Mouse (Mus musculus) small intestine, adult 2 months (tissue): ENCODE data around the gene Smco2. TPM values are rescaled to one million over a fixed set of nuclear protein-coding genes. Genes with fewer than 3 reads are reported as not detected.

Experiments
- H3K27ac ChIP-seq: fragments of 200-500 bp; 2 replicates; pipeline ENCODE4 v1.5.1; 2012; ENCODE audit warnings: low read depth, low read length, control low read depth, inconsistent platforms; ENCODE audit not compliant: insufficient read depth
- H3K27me3 ChIP-seq: fragments of 200-500 bp; 2 replicates; pipeline ENCODE4 v1.6.1; 2012; ENCODE audit warnings: mild to moderate bottlenecking, moderate library complexity, low read length, inconsistent platforms; ENCODE audit not compliant: control insufficient read depth, insufficient read depth
- H3K36me3 ChIP-seq: fragments of 200-500 bp; 2 replicates; pipeline ENCODE4 v1.6.1; 2012; ENCODE audit warnings: mild to moderate bottlenecking, low read length, control low read depth, inconsistent platforms; ENCODE audit not compliant: control insufficient read depth, insufficient read depth
- H3K4me1 ChIP-seq: fragments of 200-500 bp; 2 replicates; pipeline ENCODE4 v1.6.1; 2012; ENCODE audit warnings: low read length, inconsistent platforms, mixed read lengths; ENCODE audit not compliant: control insufficient read depth, insufficient read depth, insufficient read length
- H3K4me3 ChIP-seq: fragments of 200-500 bp; 2 replicates; pipeline ENCODE4 v1.5.1; 2012; ENCODE audit warnings: low read depth, mild to moderate bottlenecking, control low read depth, inconsistent platforms, low read length, moderate library complexity
- CTCF ChIP-seq: fragments of 200-500 bp; IDR thresholded peaks from 2 replicates; pipeline ENCODE4 v1.5.1; 2012; ENCODE audit warnings: low read depth, mild to moderate bottlenecking, control low read depth, inconsistent platforms, low read length, moderate library complexity, mixed read lengths; ENCODE audit not compliant: insufficient replicate concordance, insufficient read length; ENCODE audit errors: extremely low read depth
- POLR2A ChIP-seq: fragments of 200-500 bp; IDR thresholded peaks from 2 replicates; pipeline ENCODE4 v1.6.1; 2012; ENCODE audit warnings: low read depth, mild to moderate bottlenecking, control low read depth, inconsistent platforms, low read length, moderate library complexity
- WGBS: fragments of 180-500 bp; shearing (Covaris S2); methylation state at CpG from one replicate; pipeline ENCODE4 v1.1.7; 2018; 5-methylcytosine and 5-hydroxymethylcytosine counted together
- polyA plus RNA-seq: library from polyadenylated mRNA; depleted of rRNA; stranded (reverse); fragments of >200 nt; gene quantifications from 2 replicates; pipeline ENCODE4 v1.2.3, GENCODE M21; 2012

Smco2 gene
- polyA plus RNA-seq, 1 experiment, result not detected

- Histone ChIP-seq H3K4me3 (no peak overlapping the region), H3K27me3 (no peaks in the 10 kb centered on the region), H3K36me3 (no peaks in the 10 kb centered on the region), H3K27ac (no peak overlapping the region), H3K4me1 (peaks cover 14% of the 10 kb centered on the region; the same call in 1 of the 2 replicates)
- WGBS, result 88% methylated on average over 5 of the region's 5 CpGs
- TF ChIP-seq POLR2A (no peak), CTCF (no peak)
These were observed 60.0 kb downstream of the Smco2 start for GRCm38 (mm10) chr6:146909725-146910489.

- no peaks in the 10 kb centered on the region for H3K36me3 ChIP-seq
- no peak overlapping the region for H3K27ac ChIP-seq
- WGBS, result 89% methylated on average over 2 of the region's 2 CpGs
- TF ChIP-seq POLR2A (no peak), CTCF (no peak)
- peaks cover 13% of the 10 kb centered on the region; the same call in 1 of the 2 replicates for H3K4me1 ChIP-seq
- H3K4me3 ChIP-seq, result no peak overlapping the region
- no peaks in the 10 kb centered on the region for H3K27me3 ChIP-seq
These were observed 60.9 kb downstream of the Smco2 start for GRCm38 (mm10) chr6:146910801-146911200.

DNA sequence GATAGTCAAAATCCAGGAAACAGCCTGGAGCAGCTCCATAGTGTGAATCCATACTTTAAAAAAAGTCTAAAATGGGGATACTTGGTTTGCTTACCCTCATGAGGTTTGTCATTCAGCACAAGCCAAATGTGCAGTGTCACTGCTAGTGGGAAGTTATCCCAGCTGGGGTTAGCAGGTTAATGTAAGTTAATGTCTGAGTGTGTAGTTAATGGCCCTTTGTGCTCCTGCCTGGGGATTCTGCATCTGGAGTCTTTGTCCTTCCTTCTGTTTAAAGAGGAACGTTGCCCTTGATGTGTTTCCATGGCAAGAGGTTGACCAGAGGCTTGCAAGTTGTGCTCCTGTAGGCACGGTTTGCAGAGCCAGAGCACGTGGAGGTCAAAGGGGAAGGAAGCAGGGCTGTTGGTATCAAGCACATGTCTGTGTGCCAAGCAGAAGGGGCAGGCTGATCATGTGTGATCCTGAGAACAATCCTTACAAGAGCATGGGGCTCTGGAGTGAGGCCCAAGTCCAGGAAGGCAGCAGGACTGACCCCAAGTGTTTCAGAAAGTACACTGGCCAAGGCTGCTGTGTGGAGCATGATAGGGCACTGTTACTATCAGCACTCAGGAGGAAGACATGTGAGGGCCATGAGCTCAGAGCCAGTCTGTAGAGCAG lies 63.1 kb downstream of the Smco2 start:
- WGBS, result 30% methylated on average over 3 of the region's 3 CpGs
- 0 out of 2 replicates have a peak overlapping the region, but pooled peaks have one; percentile 14 for H3K27ac ChIP-seq
- H3K27me3 ChIP-seq, result no peaks in the 10 kb centered on the region
- no peaks in the 10 kb centered on the region for H3K36me3 ChIP-seq
- TF ChIP-seq POLR2A (no peak), CTCF (no peak)
- H3K4me1 ChIP-seq, result peaks cover 7% of the 10 kb centered on the region; the same call in 1 of the 2 replicates
- no peak overlapping the region for H3K4me3 ChIP-seq

DNA sequence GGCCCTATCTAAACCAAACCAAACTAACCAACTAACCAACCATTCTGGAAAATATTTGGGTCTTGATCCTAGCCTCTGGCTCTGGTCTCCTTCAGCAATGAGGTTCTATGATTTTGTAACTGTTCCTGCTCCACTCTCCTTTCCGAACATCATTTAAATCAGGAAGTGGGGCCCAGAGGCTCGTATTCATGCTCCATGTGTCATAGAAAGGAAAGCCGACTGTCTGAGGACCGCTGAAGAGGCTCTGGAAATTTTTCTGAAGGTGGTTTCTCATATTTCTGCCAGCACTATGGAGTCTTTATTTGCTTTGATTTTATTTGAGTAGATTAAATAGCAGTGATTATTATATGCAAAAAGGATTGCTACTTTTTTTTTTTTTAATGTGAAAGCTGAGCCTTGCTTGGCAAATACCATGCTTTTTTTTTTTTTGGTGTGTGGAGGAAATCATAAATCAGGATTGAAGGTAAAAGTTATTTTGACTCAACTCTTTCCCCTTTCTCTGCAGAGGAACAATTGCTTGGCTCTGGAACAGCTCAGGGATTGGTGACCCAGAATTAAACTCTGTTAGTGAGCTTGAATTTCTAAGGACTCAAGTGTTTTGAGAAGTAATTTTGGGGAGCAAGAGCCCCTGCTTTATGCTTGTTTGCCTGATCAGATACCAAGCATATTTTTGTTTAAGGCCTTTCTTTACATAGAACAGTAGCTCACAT lies 63.7 kb downstream of the Smco2 start:
- TF ChIP-seq CTCF (no peak), POLR2A (no peak)
- no peaks in the 10 kb centered on the region for H3K27me3 ChIP-seq
- H3K36me3 ChIP-seq, result no peaks in the 10 kb centered on the region
- WGBS, result 73% methylated on average over 4 of the region's 4 CpGs
- H3K27ac ChIP-seq, result 0 out of 2 replicates have a peak overlapping the region, but pooled peaks have one; percentile 14
- peaks cover 7% of the 10 kb centered on the region; the same call in 1 of the 2 replicates for H3K4me1 ChIP-seq
- H3K4me3 ChIP-seq, result no peak overlapping the region

GRCm38 (mm10) chr6:146915808-146916207 lies 65.9 kb downstream of the Smco2 start:
- TF ChIP-seq CTCF, result no peak
- TF ChIP-seq POLR2A, result no peak
- Histone ChIP-seq H3K36me3 (no peaks in the 10 kb centered on the region), H3K4me1 (peaks cover 7% of the 10 kb centered on the region; the same call in 1 of the 2 replicates), H3K4me3 (no peak overlapping the region), H3K27ac (no peak overlapping the region), H3K27me3 (no peaks in the 10 kb centered on the region)
- 98% methylated on average over 1 of the region's 1 CpGs for WGBS

- Histone ChIP-seq H3K36me3 (no peaks in the 10 kb centered on the region), H3K27me3 (no peaks in the 10 kb centered on the region), H3K27ac (no peak overlapping the region), H3K4me3 (no peak overlapping the region), H3K4me1 (peaks cover 7% of the 10 kb centered on the region; the same call in 1 of the 2 replicates)
- WGBS, result 95% methylated on average over 3 of the region's 3 CpGs
- TF ChIP-seq POLR2A (no peak), CTCF (no peak)
These were observed 67.5 kb downstream of the Smco2 start for GRCm38 (mm10) chr6:146917396-146917795.
